Mouse (Mus musculus) erythroid progenitor cell, adult 5-6 weeks (primary cell): Measurements from ENCODE around the gene Rims3. TPM values are rescaled to one million over a fixed set of nuclear protein-coding genes. Genes with fewer than 3 reads are reported as not detected.

Source experiments
- ATAC-seq: replicated peaks from 2 replicates; pipeline ENCODE4 v1.8.0; 2016; ENCODE audit warnings: moderate number of reproducible peaks, mild to moderate bottlenecking, moderate TSS enrichment, inconsistent platforms; ENCODE audit not compliant: poor library complexity, low FRiP score, severe bottlenecking
- total RNA-seq, 2 experiments: library from RNA; stranded (forward) in 1 of 2; stranded (reverse) in 1 of 2; fragments of 150-400 nt in 1 of 2; fragments of 186-747, 209-891 nt in 1 of 2; gene quantifications; 2 replicates each; pipeline versions ENCODE4 v1.2.3 to v1.2.4; 2015 to 2017; ENCODE audit warnings: low replicate concordance in 2 of 2

Gene Rims3
- total RNA-seq, 2 experiments from 2014 or later = 1.7 TPM; not detected in 1

GRCm38 (mm10) chr4:120887381-120888112, 32.9 kb downstream of the Rims3 start:
- ATAC-seq = no peak

- ATAC-seq = no peak
Observed at GRCm38 (mm10) chr4:120888884-120889283, 34.3 kb downstream of the Rims3 start.

- ATAC-seq = no peak
Observed at GRCm38 (mm10) chr4:120890754-120891440, 36.3 kb downstream of the Rims3 start.

GRCm38 (mm10) chr4:120891960-120892359, 37.3 kb downstream of the Rims3 start:
- ATAC-seq = no peak

GRCm38 (mm10) chr4:120892516-120892915, 37.9 kb downstream of the Rims3 start:
- no peak for ATAC-seq

- no peak for ATAC-seq
Observed at GRCm38 (mm10) chr4:120893656-120894401, 39.2 kb downstream of the Rims3 start.

- ATAC-seq = no peak
Observed at GRCm38 (mm10) chr4:120894584-120894983, 40.0 kb downstream of the Rims3 start.

GRCm38 (mm10) chr4:120895226-120895625, 40.6 kb downstream of the Rims3 start:
- no peak for ATAC-seq

- ATAC-seq = no peak
Observed at GRCm38 (mm10) chr4:120895810-120896584, 41.4 kb downstream of the Rims3 start.

- ATAC-seq = no peak
Observed at GRCm38 (mm10) chr4:120904533-120904932, 49.9 kb downstream of the Rims3 start.

GRCm38 (mm10) chr4:120905644-120906043, 51.0 kb downstream of the Rims3 start:
- no peak for ATAC-seq

- ATAC-seq = peak; percentile 54; the same call in 1 of the 2 replicates
Observed at GRCm38 (mm10) chr4:120909558-120910150, 55.0 kb downstream of the Rims3 start.

- no peak for ATAC-seq
Observed at GRCm38 (mm10) chr4:120911086-120911485, 56.5 kb downstream of the Rims3 start.

GRCm38 (mm10) chr4:120912866-120913265, 58.2 kb downstream of the Rims3 start:
- ATAC-seq = no peak

GRCm38 (mm10) chr4:120913443-120913842, 58.8 kb downstream of the Rims3 start:
- no peak for ATAC-seq

GRCm38 (mm10) chr4:120913861-120914260, 59.2 kb downstream of the Rims3 start:
- ATAC-seq = no peak

GRCm38 (mm10) chr4:120914501-120914900, 59.9 kb downstream of the Rims3 start:
- no peak for ATAC-seq

- no peak for ATAC-seq
Observed at GRCm38 (mm10) chr4:120921461-120921860, 66.8 kb downstream of the Rims3 start.

- peak; percentile 97 for ATAC-seq
Observed at GRCm38 (mm10) chr4:120924554-120925299, 70.1 kb downstream of the Rims3 start, which contains the start of gene Exo5. Exo5 (minus strand) TSS chr4:120925017.
